Mouse (Mus musculus) stomach, postnatal 0 days (tissue): ENCODE results near the gene Pyroxd1. TPM values are rescaled to one million over a fixed set of nuclear protein-coding genes. Genes with fewer than 3 reads are reported as not detected.

Source experiments
- ATAC-seq: fragments of 200-750 bp; cut with Nextera tagmentation; 2 replicates; pipeline ENCODE4 v1.8.0; 2017; ENCODE audit not compliant: low FRiP score, low TSS enrichment
- DNase-seq: peaks from one replicate; pipeline ENCODE4 v3.0.0-alpha.2; 2016; ENCODE audit warnings: low spot score
- H3K27ac ChIP-seq: fragments of 300-500 bp; sonication (generic); replicated peaks from 2 replicates; pipeline ENCODE4 v1.5.1; 2014; ENCODE audit warnings: mild to moderate bottlenecking, control low read depth
- H3K27me3 ChIP-seq: fragments of 300-500 bp; sonication (generic); 2 replicates; pipeline ENCODE4 v1.6.1; 2014; ENCODE audit warnings: low read length; ENCODE audit not compliant: control insufficient read depth, insufficient read depth
- H3K36me3 ChIP-seq: fragments of 300-500 bp; sonication (generic); 2 replicates; pipeline ENCODE4 v1.6.1; 2014; ENCODE audit warnings: low read length, mixed read lengths; ENCODE audit not compliant: control insufficient read depth, insufficient read depth
- H3K4me1 ChIP-seq: fragments of 300-500 bp; sonication (generic); replicated peaks from 2 replicates; pipeline ENCODE4 v1.6.1; 2014; ENCODE audit warnings: antibody characterized with exemption; ENCODE audit not compliant: control insufficient read depth, insufficient read depth
- H3K4me2 ChIP-seq: fragments of 300-500 bp; sonication (generic); replicated peaks from 2 replicates; pipeline ENCODE4 v1.6.1; 2014; ENCODE audit warnings: low read depth, mild to moderate bottlenecking, control low read depth, moderate library complexity
- H3K4me3 ChIP-seq: fragments of 300-500 bp; sonication (generic); 2 replicates; pipeline ENCODE4 v1.5.1; 2014; ENCODE audit warnings: low read depth, low read length, control low read depth
- H3K9ac ChIP-seq: fragments of 300-500 bp; sonication (generic); 2 replicates; pipeline ENCODE4 v1.6.1; 2014; ENCODE audit warnings: mild to moderate bottlenecking, low read length, control low read depth, mixed read lengths
- H3K9me3 ChIP-seq: fragments of 300-500 bp; sonication (generic); 2 replicates; pipeline ENCODE4 v1.6.1; 2016; ENCODE audit warnings: low read length; ENCODE audit not compliant: control insufficient read depth
- CTCF ChIP-seq: IDR thresholded peaks from 2 replicates; pipeline ENCODE4 v1.5.1; 2016; ENCODE audit warnings: antibody characterized with exemption, low read depth, mild to moderate bottlenecking, moderate library complexity
- EP300 ChIP-seq: optimal IDR thresholded peaks from 2 replicates; pipeline ENCODE3; 2016; ENCODE audit warnings: antibody characterized with exemption
- WGBS: fragments of 180-500 bp; shearing (Covaris S2); extraction: QIAGEN DNeasy Blood & Tissue Kit; methylation state at CpG from one replicate; pipeline ENCODE4 v1.1.7; 2014; 5-methylcytosine and 5-hydroxymethylcytosine counted together
- polyA plus RNA-seq: library from polyadenylated mRNA; unstranded; fragments of >200 nt; fragmentation: Nextera tagmentation; extraction: Ambion mirVana; gene quantifications from 2 replicates; pipeline ENCODE4 v1.2.1, GENCODE M21; 2015

Gene Pyroxd1
- polyA plus RNA-seq, 1 experiment from 2014 or later, result 24.7 TPM

DNA sequence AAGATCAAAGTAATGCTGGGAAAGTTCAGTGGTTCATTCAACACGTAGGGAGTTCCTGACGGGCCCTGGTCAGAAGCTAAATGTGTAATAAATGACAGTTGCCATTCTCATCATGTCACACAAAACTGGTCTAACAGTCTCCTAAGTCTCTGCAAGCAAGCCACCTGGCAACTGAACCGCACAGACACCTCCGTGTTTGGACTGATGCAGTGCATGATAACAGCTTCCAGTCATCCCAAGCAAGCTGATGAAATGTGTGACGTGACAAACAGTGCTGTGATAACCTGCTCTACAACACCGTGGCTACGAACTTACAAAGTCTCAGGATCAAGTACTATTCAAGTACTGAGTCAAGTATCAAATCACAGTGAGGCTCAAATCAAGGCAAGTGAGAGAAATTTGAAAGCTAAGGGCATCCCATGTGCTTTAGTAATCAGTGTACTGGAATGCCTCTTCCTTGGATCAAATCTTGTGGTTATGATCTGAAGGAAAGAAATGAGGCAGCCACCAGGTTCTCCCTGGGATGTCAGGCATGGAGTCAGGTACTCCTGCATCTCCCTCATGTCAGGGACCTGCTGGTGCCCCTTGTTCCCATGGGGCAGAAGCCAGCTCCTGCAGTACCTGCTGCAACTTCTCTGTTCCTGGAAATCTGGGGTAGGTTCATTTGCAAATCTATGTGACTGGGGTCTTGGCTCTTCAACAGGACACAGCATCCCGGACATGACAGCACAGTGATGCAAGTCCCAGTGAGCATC is 33.3 kb downstream of the Pyroxd1 start:
- Histone ChIP-seq H3K36me3 (no peaks in the 10 kb centered on the region), H3K9me3 (no peaks in the 10 kb centered on the region), H3K4me1 (no peaks in the 10 kb centered on the region), H3K27ac (no peak overlapping the region), H3K4me2 (no peak overlapping the region), H3K4me3 (no peak overlapping the region), H3K27me3 (no peaks in the 10 kb centered on the region), H3K9ac (no peak overlapping the region)
- DNase-seq (no peak), ATAC-seq (no peak)
- 81% methylated on average over 8 of the region's 8 CpGs for WGBS
- TF ChIP-seq CTCF, result no peak
- TF ChIP-seq EP300, result no peak

DNA sequence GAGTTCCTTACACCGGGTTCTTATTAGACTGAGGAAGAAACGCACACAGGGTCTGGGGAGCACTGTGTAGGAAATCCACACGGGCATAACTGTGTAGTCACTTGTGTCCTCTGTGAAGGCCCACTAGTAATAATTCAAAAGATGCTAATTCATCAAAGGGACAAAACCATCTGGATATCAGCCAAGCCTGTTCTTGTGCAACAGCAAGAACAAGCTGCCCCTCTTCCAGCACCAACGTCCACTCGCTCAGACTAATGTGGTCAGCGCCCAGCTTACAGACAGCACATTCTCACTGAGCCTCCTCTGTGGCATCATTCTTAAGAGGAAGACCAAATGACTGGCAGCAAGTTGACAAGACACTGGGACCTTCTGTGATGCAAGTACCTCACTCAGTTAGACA is 34.5 kb downstream of the Pyroxd1 start:
- TF ChIP-seq EP300 (no peak), CTCF (no peak)
- ATAC-seq (no peak), DNase-seq (no peak)
- Histone ChIP-seq H3K9ac (no peak overlapping the region), H3K4me2 (no peak overlapping the region), H3K4me1 (no peaks in the 10 kb centered on the region), H3K27ac (no peak overlapping the region), H3K9me3 (no peaks in the 10 kb centered on the region), H3K27me3 (no peaks in the 10 kb centered on the region), H3K36me3 (no peaks in the 10 kb centered on the region), H3K4me3 (no peak overlapping the region)
- WGBS, result 80% methylated on average over 6 of the region's 6 CpGs

DNA sequence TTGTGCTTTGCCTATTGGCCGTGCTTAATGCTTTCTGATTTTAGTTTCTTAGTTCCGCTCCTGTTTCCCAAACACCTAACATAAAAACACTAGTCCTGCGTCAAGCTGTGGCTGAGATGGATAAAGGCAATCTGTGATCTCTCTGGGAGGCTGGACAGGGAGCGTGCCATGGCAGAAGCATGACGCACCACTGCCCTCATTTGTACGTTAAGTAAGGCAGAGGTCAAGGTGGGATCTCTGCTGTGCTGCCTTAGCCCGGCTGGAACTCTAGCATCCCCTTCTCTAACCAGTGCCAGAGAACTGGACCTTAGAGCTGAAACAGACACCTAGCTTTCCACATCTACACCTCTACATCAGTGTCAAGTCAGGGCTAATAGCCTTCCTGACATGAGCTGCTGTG is 36.2 kb downstream of the Pyroxd1 start:
- no peak for TF ChIP-seq CTCF
- TF ChIP-seq EP300, result no peak
- Histone ChIP-seq H3K4me1 (0 out of 2 replicates have a peak, but pooled peaks cover 2% of the 10 kb centered on the region), H3K36me3 (no peaks in the 10 kb centered on the region), H3K4me2 (no peak overlapping the region), H3K27ac (no peak overlapping the region), H3K9me3 (no peaks in the 10 kb centered on the region), H3K27me3 (no peaks in the 10 kb centered on the region), H3K9ac (no peak overlapping the region), H3K4me3 (no peak overlapping the region)
- DNase-seq, result no peak
- ATAC-seq, result no peak
- WGBS, result 91% methylated on average over 7 of the region's 7 CpGs

DNA sequence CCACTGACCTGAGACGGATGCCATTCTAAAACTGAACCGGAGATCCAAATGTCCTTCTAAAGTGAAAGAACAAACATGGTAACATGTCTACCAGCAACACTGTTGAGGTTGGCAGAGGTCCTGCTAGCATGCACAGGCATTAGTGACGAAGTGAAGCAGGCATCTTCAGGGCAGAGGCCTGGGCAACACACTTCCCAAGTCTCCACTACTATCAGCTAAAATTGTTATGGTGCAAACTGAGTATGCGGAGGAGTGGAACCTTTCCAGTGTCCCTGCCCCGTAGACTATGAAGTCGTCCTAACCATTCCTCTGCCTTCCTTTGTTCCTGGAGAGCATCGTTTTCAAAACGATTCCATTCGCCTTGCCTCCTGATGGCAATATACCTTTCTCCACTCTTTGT is 39.1 kb downstream of the Pyroxd1 start:
- no peaks in the 10 kb centered on the region for H3K9me3 ChIP-seq
- H3K4me2 ChIP-seq, result no peak overlapping the region
- DNase-seq (no peak), ATAC-seq (no peak)
- H3K9ac ChIP-seq, result no peak overlapping the region
- no peak overlapping the region for H3K27ac ChIP-seq
- no peaks in the 10 kb centered on the region for H3K27me3 ChIP-seq
- TF ChIP-seq EP300 (no peak), CTCF (no peak)
- no peaks in the 10 kb centered on the region for H3K36me3 ChIP-seq
- H3K4me3 ChIP-seq, result no peak overlapping the region
- H3K4me1 ChIP-seq, result peaks cover 6% of the 10 kb centered on the region; the same call in 1 of the 2 replicates
- WGBS, result 90% methylated on average over 9 of the region's 9 CpGs

DNA sequence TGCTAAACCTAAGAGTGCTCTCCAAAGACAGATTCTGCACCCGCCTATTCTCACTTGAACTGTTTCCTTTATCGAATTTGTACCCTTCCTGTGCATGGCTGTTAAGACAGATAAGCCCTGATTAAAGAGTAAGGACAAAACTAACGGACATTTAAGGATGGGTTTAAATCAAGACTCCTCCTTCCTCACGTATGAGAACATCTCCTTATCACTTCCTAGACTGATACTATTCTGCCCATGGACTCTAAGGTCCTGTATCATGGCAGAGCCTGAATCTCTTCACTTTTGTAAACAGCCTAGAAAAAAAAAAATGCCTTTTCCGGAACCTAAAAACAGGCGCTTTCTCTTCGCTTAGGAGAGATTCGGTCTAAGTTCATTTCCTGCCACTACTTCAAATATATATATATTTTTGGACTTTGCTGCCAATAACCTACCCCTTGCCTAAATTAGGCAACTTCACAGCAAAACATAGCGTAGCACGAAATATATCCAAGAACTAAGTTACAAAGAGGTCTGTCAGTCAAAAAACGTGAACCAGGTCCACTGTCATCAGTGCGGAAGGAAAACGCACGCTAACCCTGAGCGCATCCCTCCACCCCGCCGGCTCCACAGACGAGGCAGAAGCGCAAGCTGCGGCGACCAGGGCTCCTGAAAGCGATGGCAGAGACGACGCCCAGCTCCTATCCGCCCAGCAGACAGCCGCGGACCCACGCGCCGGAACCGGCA is 41.0 kb downstream of the Pyroxd1 start:
- Histone ChIP-seq H3K4me3 (peak overlapping the region; percentile 96), H3K27me3 (no peaks in the 10 kb centered on the region), H3K27ac (no peak overlapping the region), H3K9ac (peak overlapping the region; percentile 61), H3K9me3 (no peaks in the 10 kb centered on the region), H3K4me2 (peak overlapping the region; percentile 74), H3K36me3 (no peaks in the 10 kb centered on the region), H3K4me1 (peaks cover 6% of the 10 kb centered on the region; the same call in 1 of the 2 replicates)
- DNase-seq (no peak), ATAC-seq (no peak)
- WGBS, result 4% methylated on average over 31 of the region's 31 CpGs
- TF ChIP-seq CTCF, result no peak
- TF ChIP-seq EP300, result no peak
